Comparison of ENCODE assay signal across 12 mouse cellular contexts in genomic region chr5:133113946-133114345, GRCm38 (mm10).
"Had no signal": no experiment of that assay in that cellular context is flagged by ENCODE, and none has a peak within 500 bp of the region (broad histone marks: within the 10 kb centered on the region; RNA-seq: fewer than 3 reads in every experiment).

No protein-coding gene starts in this region.

- DNase-seq: left cerebral cortex, postnatal 4 days; liver; liver, embryonic 13.5 days; liver, postnatal 0 days; lung, adult 18-20 months; lung, adult 2 months; lung, embryonic 14.5 days; lung, postnatal 10 days; lung, postnatal 14 days; lung, postnatal 36 days; lung, postnatal 4 days; midbrain, embryonic 14.5 days had no signal
